Mouse (Mus musculus) kidney, embryonic 15.5 days (tissue): Measurements from ENCODE around the gene Tox2. TPM values are rescaled to one million over a fixed set of nuclear protein-coding genes. Genes with fewer than 3 reads are reported as not detected.

Source experiments
- ATAC-seq: fragments of 200-750 bp; cut with Nextera tagmentation; replicated peaks from 2 replicates; pipeline ENCODE4 v1.8.0; 2017; ENCODE audit warnings: moderate TSS enrichment; ENCODE audit not compliant: low FRiP score
- H3K27ac ChIP-seq: fragments of 300-500 bp; sonication (generic); 2 replicates; pipeline ENCODE4 v1.5.1; 2015; ENCODE audit warnings: mild to moderate bottlenecking, inconsistent platforms
- H3K27me3 ChIP-seq: fragments of 300-500 bp; sonication (generic); 2 replicates; pipeline ENCODE4 v1.6.1; 2015; ENCODE audit warnings: inconsistent platforms
- H3K36me3 ChIP-seq: fragments of 300-500 bp; sonication (generic); 2 replicates; pipeline ENCODE4 v1.6.1; 2015; ENCODE audit warnings: inconsistent platforms
- H3K4me1 ChIP-seq: fragments of 300-500 bp; sonication (generic); 2 replicates; pipeline ENCODE4 v1.6.1; 2015; ENCODE audit warnings: inconsistent platforms
- H3K4me2 ChIP-seq: fragments of 300-500 bp; sonication (generic); 2 replicates; pipeline ENCODE4 v1.6.1; 2015; ENCODE audit warnings: moderate library complexity, mild to moderate bottlenecking, inconsistent platforms
- H3K4me3 ChIP-seq: fragments of 300-500 bp; sonication (generic); replicated peaks from 2 replicates; pipeline ENCODE4 v1.5.1; 2015; ENCODE audit warnings: mild to moderate bottlenecking, inconsistent platforms
- H3K9ac ChIP-seq: fragments of 300-500 bp; sonication (generic); 2 replicates; pipeline ENCODE4 v1.6.1; 2015; ENCODE audit warnings: mild to moderate bottlenecking, inconsistent platforms
- H3K9me3 ChIP-seq: fragments of 300-500 bp; sonication (generic); replicated peaks from 2 replicates; pipeline ENCODE4 v1.6.1; 2016; ENCODE audit warnings: inconsistent platforms
- WGBS: fragments of 180-500 bp; shearing (Covaris S2); methylation state at CpG from one replicate; pipeline ENCODE4 v1.1.7; 2015; ENCODE audit warnings: mixed read lengths; 5-methylcytosine and 5-hydroxymethylcytosine counted together
- polyA plus RNA-seq: library from polyadenylated mRNA; unstranded; fragments of >200 nt; fragmentation: Nextera tagmentation; extraction: Ambion mirVana; gene quantifications from 2 replicates; pipeline ENCODE4 v1.2.1, GENCODE M21; 2015

Tox2 gene
- polyA plus RNA-seq, 1 experiment from 2014 or later, result 2.7 TPM

DNA sequence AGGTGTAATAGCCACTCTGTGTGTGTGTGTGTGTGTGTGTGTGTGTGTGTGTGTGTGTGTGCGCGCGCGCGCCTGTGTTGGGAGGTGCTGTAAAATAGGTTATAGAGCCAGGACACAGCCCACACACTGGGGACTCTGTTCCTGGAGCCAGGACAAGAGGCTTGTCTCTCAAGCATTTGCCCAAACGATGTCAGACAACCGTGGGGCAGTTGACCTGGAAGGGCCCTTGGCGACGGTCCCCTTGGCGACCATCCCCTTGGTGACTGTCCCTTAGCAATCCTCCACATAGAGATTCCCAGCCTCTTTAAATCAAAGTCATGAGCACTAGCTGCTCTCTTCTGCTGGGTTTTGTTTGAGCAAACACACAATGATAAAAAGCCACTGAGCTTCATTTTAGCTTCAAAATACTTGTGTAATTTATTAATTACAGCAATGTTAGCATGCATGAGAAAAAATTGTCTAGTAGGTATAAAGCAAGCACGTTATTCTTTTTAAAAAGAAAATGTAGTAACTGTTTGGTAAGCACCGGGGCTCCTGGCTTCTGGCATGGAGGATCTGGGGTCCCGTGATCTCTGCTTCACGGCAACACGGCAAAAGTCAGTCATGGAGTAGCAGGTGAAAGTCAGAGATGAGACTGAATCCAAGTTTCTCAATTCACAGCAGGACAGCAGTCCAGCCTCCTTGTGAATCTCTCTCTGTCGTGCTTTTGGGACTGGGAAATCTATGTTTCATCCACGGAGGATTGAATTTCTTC is 3.0 kb downstream of the Tox2 start:
- Histone ChIP-seq H3K4me2 (no peak overlapping the region), H3K9me3 (0 out of 2 replicates have a peak, but pooled peaks cover 6% of the 10 kb centered on the region), H3K36me3 (no peaks in the 10 kb centered on the region), H3K4me1 (peaks cover 34% of the 10 kb centered on the region), H3K27ac (no peak overlapping the region), H3K9ac (no peak overlapping the region), H3K4me3 (no peak overlapping the region), H3K27me3 (peaks cover 96% of the 10 kb centered on the region)
- ATAC-seq, result no peak
- WGBS, result 43% methylated on average over 17 of the region's 17 CpGs

DNA sequence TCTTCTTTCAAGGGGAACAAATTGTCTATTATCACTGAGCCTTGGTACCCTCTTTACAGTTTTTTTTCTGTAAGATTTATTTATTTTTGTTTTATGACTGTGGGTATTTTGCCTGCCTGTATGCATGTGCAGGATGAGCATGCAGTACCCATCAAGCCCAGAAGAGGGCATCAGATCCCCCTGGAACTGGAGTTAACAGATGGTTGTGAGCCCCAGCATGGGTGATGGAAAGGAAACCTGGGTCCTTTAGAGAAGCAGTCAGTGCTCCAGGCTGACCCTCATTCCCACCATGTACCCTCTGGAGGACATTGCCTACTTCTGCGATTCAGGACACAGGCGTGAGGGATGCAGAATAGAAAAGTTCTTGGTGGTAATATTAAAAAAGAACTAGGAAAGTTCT is 4.4 kb downstream of the Tox2 start:
- Histone ChIP-seq H3K27me3 (peaks cover 97% of the 10 kb centered on the region), H3K27ac (no peak overlapping the region), H3K9ac (no peak overlapping the region), H3K9me3 (0 out of 2 replicates have a peak, but pooled peaks cover 2% of the 10 kb centered on the region), H3K4me1 (peaks cover 30% of the 10 kb centered on the region), H3K4me2 (no peak overlapping the region), H3K36me3 (no peaks in the 10 kb centered on the region), H3K4me3 (no peak overlapping the region)
- WGBS, result 89% methylated on average over 2 of the region's 2 CpGs
- ATAC-seq, result no peak

DNA sequence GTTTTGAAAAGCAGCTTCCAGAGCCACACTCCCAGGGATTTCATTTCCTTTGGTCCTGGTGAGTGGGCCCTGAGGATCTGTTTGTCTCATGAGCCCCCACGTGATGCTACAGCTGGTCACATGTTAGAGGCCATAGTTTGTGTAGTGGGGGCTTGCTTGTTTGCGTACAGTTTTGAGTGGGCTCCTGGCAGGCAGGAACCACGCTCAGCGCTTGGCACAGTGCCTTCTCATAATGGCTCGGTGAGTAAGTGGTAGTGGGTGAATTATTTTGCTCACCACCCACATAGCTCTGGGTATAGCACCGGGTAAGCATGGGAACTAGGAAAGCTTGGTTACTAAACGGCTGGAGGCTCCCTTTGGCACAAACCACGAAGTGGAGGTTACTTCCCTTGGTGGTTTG is 6.2 kb downstream of the Tox2 start:
- H3K27me3 ChIP-seq, result peaks cover 91% of the 10 kb centered on the region
- H3K27ac ChIP-seq, result no peak overlapping the region
- WGBS, result 82% methylated on average over 8 of the region's 8 CpGs
- no peak overlapping the region for H3K4me3 ChIP-seq
- 0 out of 2 replicates have a peak, but pooled peaks cover 2% of the 10 kb centered on the region for H3K9me3 ChIP-seq
- H3K36me3 ChIP-seq, result no peaks in the 10 kb centered on the region
- H3K4me2 ChIP-seq, result no peak overlapping the region
- peaks cover 15% of the 10 kb centered on the region for H3K4me1 ChIP-seq
- H3K9ac ChIP-seq, result no peak overlapping the region
- ATAC-seq, result no peak

GRCm38 (mm10) chr2:163213085-163213484 is 10.2 kb downstream of the Tox2 start:
- peaks cover 9% of the 10 kb centered on the region; the same call in 1 of the 2 replicates for H3K4me1 ChIP-seq
- H3K36me3 ChIP-seq, result no peaks in the 10 kb centered on the region
- 5% methylated on average over 3 of the region's 3 CpGs for WGBS
- H3K4me2 ChIP-seq, result no peak overlapping the region
- no peak for ATAC-seq
- H3K9me3 ChIP-seq, result no peaks in the 10 kb centered on the region
- no peak overlapping the region for H3K4me3 ChIP-seq
- no peak overlapping the region for H3K27ac ChIP-seq
- H3K27me3 ChIP-seq, result peaks cover 88% of the 10 kb centered on the region
- no peak overlapping the region for H3K9ac ChIP-seq

GRCm38 (mm10) chr2:163218095-163218494 is 15.2 kb downstream of the Tox2 start:
- Histone ChIP-seq H3K27me3 (peaks cover 86% of the 10 kb centered on the region), H3K4me2 (no peak overlapping the region), H3K9ac (no peak overlapping the region), H3K4me3 (no peak overlapping the region), H3K36me3 (no peaks in the 10 kb centered on the region), H3K9me3 (no peaks in the 10 kb centered on the region), H3K27ac (no peak overlapping the region), H3K4me1 (peaks cover 20% of the 10 kb centered on the region)
- WGBS, result 65% methylated on average over 3 of the region's 3 CpGs
- ATAC-seq, result no peak

- Histone ChIP-seq H3K27ac (no peak overlapping the region), H3K4me1 (peaks cover 16% of the 10 kb centered on the region), H3K9ac (no peak overlapping the region), H3K27me3 (peaks cover 81% of the 10 kb centered on the region), H3K9me3 (no peaks in the 10 kb centered on the region), H3K4me2 (no peak overlapping the region), H3K4me3 (no peak overlapping the region), H3K36me3 (no peaks in the 10 kb centered on the region)
- WGBS, result 69% methylated on average over 7 of the region's 7 CpGs
- ATAC-seq, result no peak
These were observed 15.6 kb downstream of the Tox2 start for GRCm38 (mm10) chr2:163218571-163218970.

DNA sequence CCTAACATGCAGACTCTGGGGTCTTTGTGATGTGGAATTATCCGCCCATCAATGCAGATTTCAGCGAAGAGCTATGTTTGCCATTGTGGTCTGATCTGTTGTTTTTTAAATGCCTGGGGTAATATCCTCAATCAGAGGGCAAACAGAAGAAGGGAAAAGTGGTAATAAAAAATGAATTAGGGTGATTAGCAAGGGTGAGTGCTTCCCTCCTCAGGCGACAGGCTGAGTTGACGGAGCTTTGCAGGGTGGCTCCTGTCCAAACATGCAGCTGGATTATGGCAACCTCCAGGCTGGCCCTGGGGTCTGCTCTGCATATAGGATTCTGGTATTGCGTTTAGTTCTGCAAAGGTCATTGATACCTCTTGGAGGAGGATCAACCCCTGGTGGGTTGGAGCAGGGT is 16.5 kb downstream of the Tox2 start:
- no peak overlapping the region for H3K4me3 ChIP-seq
- no peak overlapping the region for H3K4me2 ChIP-seq
- ATAC-seq, result no peak
- H3K27ac ChIP-seq, result no peak overlapping the region
- H3K36me3 ChIP-seq, result no peaks in the 10 kb centered on the region
- no peak overlapping the region for H3K9ac ChIP-seq
- no peaks in the 10 kb centered on the region for H3K9me3 ChIP-seq
- 31% methylated on average over 5 of the region's 5 CpGs for WGBS
- H3K27me3 ChIP-seq, result peaks cover 74% of the 10 kb centered on the region
- peaks cover 13% of the 10 kb centered on the region for H3K4me1 ChIP-seq

- Histone ChIP-seq H3K9me3 (no peaks in the 10 kb centered on the region), H3K27ac (no peak overlapping the region), H3K4me2 (no peak overlapping the region), H3K36me3 (no peaks in the 10 kb centered on the region), H3K4me3 (no peak overlapping the region), H3K4me1 (peaks cover 11% of the 10 kb centered on the region), H3K9ac (no peak overlapping the region), H3K27me3 (peaks cover 70% of the 10 kb centered on the region)
- WGBS, result 94% methylated on average over 11 of the region's 11 CpGs
- no peak for ATAC-seq
These were observed 17.8 kb downstream of the Tox2 start for GRCm38 (mm10) chr2:163220706-163221105.

GRCm38 (mm10) chr2:163225302-163225701 is 22.4 kb downstream of the Tox2 start:
- ATAC-seq, result no peak
- H3K27me3 ChIP-seq, result peaks cover 59% of the 10 kb centered on the region
- WGBS, result 77% methylated on average over 15 of the region's 15 CpGs
- H3K4me1 ChIP-seq, result no peaks in the 10 kb centered on the region
- no peak overlapping the region for H3K4me2 ChIP-seq
- H3K4me3 ChIP-seq, result no peak overlapping the region
- H3K9me3 ChIP-seq, result no peaks in the 10 kb centered on the region
- no peak overlapping the region for H3K9ac ChIP-seq
- no peaks in the 10 kb centered on the region for H3K36me3 ChIP-seq
- no peak overlapping the region for H3K27ac ChIP-seq

DNA sequence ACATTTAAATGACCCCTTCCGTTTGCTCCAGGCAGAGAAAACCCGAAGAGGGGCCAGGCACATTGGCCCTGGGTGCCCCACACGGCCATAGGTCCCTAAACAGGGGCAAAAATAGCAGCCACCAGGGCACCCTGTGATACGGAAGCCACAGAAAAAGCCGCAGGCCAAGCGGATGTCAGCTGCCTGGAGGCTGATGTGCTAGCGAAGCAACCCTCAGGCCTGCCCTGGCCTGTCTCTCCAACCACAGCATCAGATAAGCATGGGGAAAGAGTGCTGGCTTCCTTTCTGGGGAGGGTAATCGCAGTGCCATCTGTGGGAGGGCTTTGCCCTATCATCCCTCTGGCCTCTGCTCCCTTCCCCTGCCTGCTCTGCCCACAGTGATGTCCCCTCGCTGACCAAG is 26.1 kb downstream of the Tox2 start:
- no peaks in the 10 kb centered on the region for H3K4me1 ChIP-seq
- peaks cover 50% of the 10 kb centered on the region for H3K27me3 ChIP-seq
- H3K9me3 ChIP-seq, result no peaks in the 10 kb centered on the region
- WGBS, result 68% methylated on average over 9 of the region's 9 CpGs
- no peak for ATAC-seq
- H3K27ac ChIP-seq, result no peak overlapping the region
- no peak overlapping the region for H3K4me3 ChIP-seq
- no peaks in the 10 kb centered on the region for H3K36me3 ChIP-seq
- no peak overlapping the region for H3K9ac ChIP-seq
- no peak overlapping the region for H3K4me2 ChIP-seq

GRCm38 (mm10) chr2:163231781-163232534 is 29.0 kb downstream of the Tox2 start:
- 79% methylated on average over 13 of the region's 13 CpGs for WGBS
- ATAC-seq, result no peak
- H3K9me3 ChIP-seq, result no peaks in the 10 kb centered on the region
- no peak overlapping the region for H3K4me2 ChIP-seq
- 0 out of 2 replicates have a peak, but pooled peaks cover 4% of the 10 kb centered on the region for H3K4me1 ChIP-seq
- no peak overlapping the region for H3K4me3 ChIP-seq
- no peak overlapping the region for H3K27ac ChIP-seq
- H3K9ac ChIP-seq, result no peak overlapping the region
- H3K27me3 ChIP-seq, result peaks cover 45% of the 10 kb centered on the region
- no peaks in the 10 kb centered on the region for H3K36me3 ChIP-seq

- no peak overlapping the region for H3K4me2 ChIP-seq
- H3K36me3 ChIP-seq, result no peaks in the 10 kb centered on the region
- 74% methylated on average over 9 of the region's 9 CpGs for WGBS
- no peak overlapping the region for H3K4me3 ChIP-seq
- H3K27ac ChIP-seq, result no peak overlapping the region
- no peak overlapping the region for H3K9ac ChIP-seq
- peaks cover 45% of the 10 kb centered on the region for H3K27me3 ChIP-seq
- no peaks in the 10 kb centered on the region for H3K9me3 ChIP-seq
- no peak for ATAC-seq
- peaks cover 7% of the 10 kb centered on the region; the same call in 1 of the 2 replicates for H3K4me1 ChIP-seq
These were observed 30.7 kb downstream of the Tox2 start for GRCm38 (mm10) chr2:163233666-163234065.
